Mouse (Mus musculus) testis, postnatal 10 days (tissue): Measurements from ENCODE around the gene Egf.

Experiments
- DNase-seq: peaks from one replicate; pipeline ENCODE4 v3.0.0; 2021; ENCODE audit warnings: low spot score

Gene Egf

GRCm38 (mm10) chr3:129650293-129650612 lies 104.9 kb downstream of the Egf start:
- DNase-seq, result no peak

- no peak for DNase-seq
Observed at GRCm38 (mm10) chr3:129649586-129650292, 105.4 kb downstream of the Egf start.

- DNase-seq, result peak; percentile 15
Observed at GRCm38 (mm10) chr3:129648598-129648997, 106.5 kb downstream of the Egf start.

- DNase-seq, result no peak
Observed at GRCm38 (mm10) chr3:129647312-129647711, 107.8 kb downstream of the Egf start.

- DNase-seq, result no peak
Observed at GRCm38 (mm10) chr3:129646781-129647180, 108.3 kb downstream of the Egf start.

GRCm38 (mm10) chr3:129645409-129645808 lies 109.7 kb downstream of the Egf start:
- DNase-seq, result no peak

- DNase-seq, result no peak
Observed at GRCm38 (mm10) chr3:129641621-129642020, 113.5 kb downstream of the Egf start.

- DNase-seq, result no peak
Observed at GRCm38 (mm10) chr3:129640211-129641000, 114.7 kb downstream of the Egf start.

- no peak for DNase-seq
Observed at GRCm38 (mm10) chr3:129639701-129640100, 115.4 kb downstream of the Egf start.

GRCm38 (mm10) chr3:129637446-129637845 lies 117.7 kb downstream of the Egf start:
- DNase-seq, result no peak

- DNase-seq, result no peak
Observed at GRCm38 (mm10) chr3:129634260-129634901, 120.7 kb downstream of the Egf start.

GRCm38 (mm10) chr3:129633518-129633917 lies 121.6 kb downstream of the Egf start:
- no peak for DNase-seq

GRCm38 (mm10) chr3:129631857-129632256 lies 123.3 kb downstream of the Egf start:
- DNase-seq, result no peak

- DNase-seq, result no peak
Observed at GRCm38 (mm10) chr3:129631018-129631417, 124.1 kb downstream of the Egf start.
